In the genomic region with DNA sequence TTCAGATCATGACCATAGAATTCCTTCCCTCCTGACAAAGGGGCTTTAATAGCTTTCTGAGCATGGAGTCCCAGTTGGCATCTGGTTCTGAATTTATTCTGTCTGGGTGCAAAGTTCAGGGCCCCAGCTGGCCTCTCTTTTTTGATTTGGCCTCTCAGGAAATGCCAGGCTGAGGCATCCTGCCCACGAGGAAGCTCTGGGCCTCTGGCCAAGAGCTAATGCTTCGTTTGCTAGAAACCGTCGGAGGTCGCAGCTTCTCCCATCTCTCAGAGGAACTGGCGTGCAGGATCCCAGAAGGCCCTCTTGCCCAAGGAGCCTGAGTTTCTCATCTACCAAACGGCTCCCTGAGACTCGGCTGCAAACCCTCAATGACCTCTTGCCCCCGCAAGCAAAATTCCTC, we compare ENCODE assay signal across 8 mouse cellular contexts. TPM values are rescaled to one million over a fixed set of nuclear protein-coding genes. Genes with fewer than 3 reads are reported as not detected.
A peak's percentile ranks its signal among the peaks of the same experiment; 100 is the strongest.
DNase-seq lines count a peak whose midpoint lies in the region; ATAC-seq lines count a peak whose summit lies in the region.

No protein-coding gene starts in this region.

- peaks cover 38% of the 10 kb centered on the region for H3K27me3 ChIP-seq in liver, embryonic 11.5 days (replicated peaks; ENCODE audit: control insufficient read depth, insufficient read depth, low read length)
- no peaks in the 10 kb centered on the region for H3K27me3 ChIP-seq in embryonic facial prominence, embryonic 15.5 days

- DNase-seq in liver, embryonic 11.5 days (ENCODE audit: low spot score) = no peak
- DNase-seq in liver = no peak
- peak; percentile 63 to 71 for DNase-seq in kidney, adult 8-10 months
- peak; percentile 48 for DNase-seq in neural tube, embryonic 10.5 days (ENCODE audit: extremely low spot score, low spot score)
- no peak for DNase-seq in urinary bladder, adult 2 months (ENCODE audit: low spot score)
- no peak for DNase-seq in cerebellum, adult 9-11 months
- no peak for DNase-seq in ovary, postnatal 36 days (ENCODE audit: low spot score)

- H3K4me1 ChIP-seq in liver, embryonic 11.5 days (replicated peaks; ENCODE audit: control insufficient read depth, insufficient read depth, low read length) = no peaks in the 10 kb centered on the region
- H3K4me1 ChIP-seq in embryonic facial prominence, embryonic 15.5 days = peaks cover 48% of the 10 kb centered on the region

- no peaks in the 10 kb centered on the region for H3K36me3 ChIP-seq in liver, embryonic 11.5 days (ENCODE audit: control insufficient read depth, insufficient read depth, low read length)
- H3K36me3 ChIP-seq in embryonic facial prominence, embryonic 15.5 days = peaks cover 31% of the 10 kb centered on the region

- H3K4me3 ChIP-seq in liver, embryonic 11.5 days (ENCODE audit: low read depth, low read length) = peak overlapping the region; percentile 3; the same call in 1 of the 2 replicates
- peak overlapping the region; percentile 26 for H3K4me3 ChIP-seq in embryonic facial prominence, embryonic 15.5 days (replicated peaks)

- no peak overlapping the region for H3K9ac ChIP-seq in liver, embryonic 11.5 days (ENCODE audit: low read depth, low read length)
- H3K9ac ChIP-seq in embryonic facial prominence, embryonic 15.5 days = no peak overlapping the region

- H3K27ac ChIP-seq in liver, embryonic 11.5 days (ENCODE audit: low read depth, low read length) = no peak overlapping the region
- 0 out of 2 replicates have a peak overlapping the region, but pooled peaks have one; percentile 45 for H3K27ac ChIP-seq in embryonic facial prominence, embryonic 15.5 days (replicated peaks)

- H3K9me3 ChIP-seq in liver, embryonic 11.5 days (ENCODE audit: control insufficient read depth, low read length) = no peaks in the 10 kb centered on the region
- no peaks in the 10 kb centered on the region for H3K9me3 ChIP-seq in embryonic facial prominence, embryonic 15.5 days (replicated peaks)

- H3K4me2 ChIP-seq in liver, embryonic 11.5 days = peak overlapping the region; percentile 17
- H3K4me2 ChIP-seq in embryonic facial prominence, embryonic 15.5 days (replicated peaks) = peak overlapping the region; percentile 41

- no peak for ATAC-seq in liver, embryonic 11.5 days (replicated peaks; ENCODE audit: low FRiP score)
- ATAC-seq in embryonic facial prominence, embryonic 15.5 days (ENCODE audit: insufficient number of reproducible peaks, low FRiP score, low TSS enrichment, low read depth) = no peak

- WGBS in liver, embryonic 11.5 days = 30% methylated on average over 9 of the region's 9 CpGs
- 11% methylated on average over 9 of the region's 9 CpGs for WGBS in embryonic facial prominence, embryonic 15.5 days

RNA-seq across cellular contexts. Expression of gene Igfbp3, which starts 2.5 kb away (rescaled TPM):
- polyA plus RNA-seq in liver, embryonic 11.5 days (2014; fragmentation: Nextera tagmentation; extraction: Ambion mirVana) = 42.1 and 45.2 TPM in 2 replicates
- 194 and 212 TPM in 2 replicates for polyA plus RNA-seq in embryonic facial prominence, embryonic 15.5 days (2015; fragmentation: Nextera tagmentation; extraction: Ambion mirVana)
- polyA plus RNA-seq in urinary bladder, adult 2 months (2012; rRNA removed) = 58.3 and 74.0 TPM in 2 replicates

RNA-seq across cellular contexts. Expression of gene Igfbp1, which starts 13.6 kb away (rescaled TPM):
- polyA plus RNA-seq in liver, embryonic 11.5 days (2014; fragmentation: Nextera tagmentation; extraction: Ambion mirVana) = 48.2 and 49.9 TPM in 2 replicates
- polyA plus RNA-seq in embryonic facial prominence, embryonic 15.5 days (2015; fragmentation: Nextera tagmentation; extraction: Ambion mirVana) = 0.39 and 0.50 TPM in 2 replicates
- polyA plus RNA-seq in urinary bladder, adult 2 months (2012; rRNA removed) = not detected in 2 replicates

RNA-seq across cellular contexts. Expression of gene Gm11985, which starts 22.8 kb away (rescaled TPM):
- not detected in 2 replicates for polyA plus RNA-seq in liver, embryonic 11.5 days (2014; fragmentation: Nextera tagmentation; extraction: Ambion mirVana)
- not detected in 2 replicates for polyA plus RNA-seq in embryonic facial prominence, embryonic 15.5 days (2015; fragmentation: Nextera tagmentation; extraction: Ambion mirVana)
- polyA plus RNA-seq in urinary bladder, adult 2 months (2012; rRNA removed) = not detected in 2 replicates

Comparison
In these comparisons a context has a peak if more than half of its experiments do, and no peak if none do; other contexts are left out.
1. DNase-seq: peak in kidney, adult 8-10 months (2 of 2) and neural tube, embryonic 10.5 days (single experiment); none in liver, embryonic 11.5 days (single experiment), liver (single experiment), urinary bladder, adult 2 months (single experiment), cerebellum, adult 9-11 months (single experiment) and ovary, postnatal 36 days (single experiment).
2. RNA of gene Igfbp1, which starts 13.6 kb away (polyA plus RNA-seq): 48.2 to 49.9 TPM in liver, embryonic 11.5 days; 0.39 to 0.50 TPM in embryonic facial prominence, embryonic 15.5 days and not detected in urinary bladder, adult 2 months; every median in the first group is over 10 times any median in the second.